Mouse (Mus musculus) limb, embryonic 14.5 days (tissue): ENCODE results near the gene Tnpo3. TPM values are rescaled to one million over a fixed set of nuclear protein-coding genes. Genes with fewer than 3 reads are reported as not detected.

Experiments
- ATAC-seq: fragments of 200-750 bp; cut with Nextera tagmentation; 2 replicates; pipeline ENCODE4 v1.8.0; 2017; ENCODE audit warnings: low read depth, moderate number of reproducible peaks, moderate TSS enrichment; ENCODE audit not compliant: low FRiP score
- DNase-seq: peaks from one replicate; pipeline ENCODE4 v3.0.0-alpha.2; 2015; ENCODE audit warnings: low spot score
- H3K27ac ChIP-seq: fragments of 300-500 bp; sonication (generic); replicated peaks from 2 replicates; pipeline ENCODE4 v1.5.1; 2014; ENCODE audit warnings: low read depth, mild to moderate bottlenecking, low read length, moderate library complexity, mixed read lengths
- H3K27me3 ChIP-seq: fragments of 300-500 bp; sonication (generic); 2 replicates; pipeline ENCODE4 v1.6.1; 2014; ENCODE audit warnings: low read length, mixed read lengths; ENCODE audit not compliant: control insufficient read depth, insufficient read depth
- H3K36me3 ChIP-seq: fragments of 300-500 bp; sonication (generic); 2 replicates; pipeline ENCODE4 v1.6.1; 2014; ENCODE audit warnings: mild to moderate bottlenecking, low read length, moderate library complexity, mixed read lengths; ENCODE audit not compliant: control insufficient read depth, insufficient read depth
- H3K4me1 ChIP-seq: fragments of 300-500 bp; sonication (generic); 2 replicates; pipeline ENCODE4 v1.6.1; 2014; ENCODE audit warnings: antibody characterized with exemption, low read length, mixed read lengths; ENCODE audit not compliant: control insufficient read depth, insufficient read depth
- H3K4me2 ChIP-seq: fragments of 300-500 bp; sonication (generic); replicated peaks from 2 replicates; pipeline ENCODE4 v1.6.1; 2014; ENCODE audit warnings: low read depth, mild to moderate bottlenecking, low read length, moderate library complexity; ENCODE audit not compliant: severe bottlenecking
- H3K4me3 ChIP-seq: fragments of 300-500 bp; sonication (generic); replicated peaks from 2 replicates; pipeline ENCODE4 v1.5.1; 2014; ENCODE audit warnings: low read length
- H3K9ac ChIP-seq: fragments of 300-500 bp; sonication (generic); 2 replicates; pipeline ENCODE4 v1.6.1; 2014; ENCODE audit warnings: mild to moderate bottlenecking, low read depth, low read length, moderate library complexity; ENCODE audit not compliant: severe bottlenecking
- H3K9me3 ChIP-seq: fragments of 300-500 bp; sonication (generic); 2 replicates; pipeline ENCODE4 v1.6.1; 2016; ENCODE audit warnings: low read length; ENCODE audit not compliant: control insufficient read depth
- POLR2A ChIP-seq: fragments of 200-500 bp; IDR thresholded peaks from 2 replicates; pipeline ENCODE4 v1.8.0; 2012; ENCODE audit warnings: inconsistent platforms, mild to moderate bottlenecking, moderate library complexity, borderline replicate concordance; ENCODE audit not compliant: insufficient read depth, insufficient read length; ENCODE audit errors: extremely low read depth
- WGBS: fragments of 180-500 bp; shearing (Covaris S2); extraction: QIAGEN DNeasy Blood & Tissue Kit; methylation state at CpG from one replicate; pipeline ENCODE4 v1.1.7; 2014; 5-methylcytosine and 5-hydroxymethylcytosine counted together
- polyA plus RNA-seq, 2 experiments: library from polyadenylated mRNA; depleted of rRNA in 1 of 2; stranded (reverse) in 1 of 2; unstranded in 1 of 2; fragments of >200 nt; fragmentation: Nextera tagmentation in 1 of 2; extraction: Ambion mirVana in 1 of 2; gene quantifications; 2 replicates each; pipeline versions ENCODE4 v1.2.1 to v1.2.3; 2012 to 2014

The Tnpo3 gene
- polyA plus RNA-seq, 2 experiments: 64.0 to 82.7 TPM

- H3K9me3 ChIP-seq: no peaks in the 10 kb centered on the region
- no peak for ATAC-seq
- no peaks in the 10 kb centered on the region for H3K36me3 ChIP-seq
- no peak for TF ChIP-seq POLR2A
- no peaks in the 10 kb centered on the region for H3K4me1 ChIP-seq
- DNase-seq: no peak
- WGBS: 78% methylated on average over 4 of the region's 4 CpGs
- no peak overlapping the region for H3K4me3 ChIP-seq
- no peak overlapping the region for H3K4me2 ChIP-seq
- no peak overlapping the region for H3K9ac ChIP-seq
- no peak overlapping the region for H3K27ac ChIP-seq
- H3K27me3 ChIP-seq: no peaks in the 10 kb centered on the region
These were observed 32.1 kb upstream of the Tnpo3 start for GRCm38 (mm10) chr6:29641816-29642215.

- Histone ChIP-seq H3K4me1 (no peaks in the 10 kb centered on the region), H3K36me3 (no peaks in the 10 kb centered on the region), H3K4me3 (no peak overlapping the region), H3K4me2 (no peak overlapping the region), H3K27ac (no peak overlapping the region), H3K9ac (no peak overlapping the region), H3K9me3 (no peaks in the 10 kb centered on the region), H3K27me3 (no peaks in the 10 kb centered on the region)
- TF ChIP-seq POLR2A: no peak
- 33% methylated on average over 7 of the region's 7 CpGs for WGBS
- no peak for DNase-seq
- no peak for ATAC-seq
These were observed 30.1 kb upstream of the Tnpo3 start for GRCm38 (mm10) chr6:29639580-29640419.

- H3K27me3 ChIP-seq: no peaks in the 10 kb centered on the region
- H3K9me3 ChIP-seq: no peaks in the 10 kb centered on the region
- no peak overlapping the region for H3K9ac ChIP-seq
- no peaks in the 10 kb centered on the region for H3K4me1 ChIP-seq
- ATAC-seq (no peak), DNase-seq (no peak)
- 6% methylated on average over 15 of the region's 16 CpGs for WGBS
- TF ChIP-seq POLR2A: no peak
- H3K4me3 ChIP-seq: no peak overlapping the region
- no peak overlapping the region for H3K27ac ChIP-seq
- no peak overlapping the region for H3K4me2 ChIP-seq
- no peaks in the 10 kb centered on the region for H3K36me3 ChIP-seq
These were observed 29.3 kb upstream of the Tnpo3 start for GRCm38 (mm10) chr6:29638844-29639460.

- H3K9ac ChIP-seq: no peak overlapping the region
- H3K9me3 ChIP-seq: no peaks in the 10 kb centered on the region
- no peaks in the 10 kb centered on the region for H3K27me3 ChIP-seq
- no peak for ATAC-seq
- TF ChIP-seq POLR2A: no peak
- H3K36me3 ChIP-seq: no peaks in the 10 kb centered on the region
- 87% methylated on average over 3 of the region's 3 CpGs for WGBS
- no peak for DNase-seq
- H3K4me1 ChIP-seq: no peaks in the 10 kb centered on the region
- H3K4me3 ChIP-seq: no peak overlapping the region
- no peak overlapping the region for H3K27ac ChIP-seq
- H3K4me2 ChIP-seq: no peak overlapping the region
These were observed 28.0 kb upstream of the Tnpo3 start for GRCm38 (mm10) chr6:29637397-29638373.
